Mouse (Mus musculus) cerebellum, adult 9-11 months (tissue): Measurements from ENCODE around the gene Glp2r.

Source experiments
- DNase-seq: peaks from one replicate; pipeline ENCODE4 v3.0.0; 2022

The Glp2r gene

DNA sequence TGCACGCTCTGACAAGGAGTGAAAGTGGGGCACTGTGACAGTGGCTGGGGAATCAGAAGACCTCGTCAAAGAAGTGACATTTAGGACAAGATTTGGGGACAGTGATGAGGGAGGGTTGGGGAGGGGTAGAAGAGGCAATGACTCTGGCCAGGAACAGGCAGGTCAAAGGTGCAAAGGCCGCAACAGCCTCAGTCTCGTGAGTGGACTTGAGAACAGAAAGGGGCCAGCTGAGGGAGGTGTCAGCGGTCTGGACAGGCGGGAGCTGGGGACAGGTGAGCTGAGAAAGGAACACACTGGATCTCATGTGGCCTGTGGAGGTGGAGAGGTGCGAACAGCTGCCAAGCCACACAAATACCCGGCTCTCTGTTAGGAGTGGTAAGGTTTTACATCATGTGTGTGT lies 138.0 kb downstream of the Glp2r start:
- no peak for DNase-seq

DNA sequence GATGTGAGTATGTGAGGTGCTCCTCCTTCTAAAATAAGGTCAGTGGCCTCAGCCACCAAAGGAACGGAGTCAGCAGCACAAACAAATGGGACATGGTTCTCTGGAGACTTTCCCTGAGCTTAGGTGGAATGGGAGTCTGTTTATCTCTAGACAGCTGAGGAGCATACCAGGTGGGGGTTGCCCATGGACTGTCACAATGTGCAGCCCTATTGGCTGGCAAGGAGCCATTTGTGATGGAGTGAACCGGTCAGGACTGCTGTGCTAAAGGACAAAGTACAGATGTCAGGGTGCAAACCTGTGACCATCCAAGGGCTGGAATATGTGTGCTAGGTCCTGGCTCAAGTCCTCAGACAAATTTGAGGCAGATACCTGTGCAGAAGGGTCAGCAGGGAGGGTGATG lies 142.4 kb downstream of the Glp2r start:
- no peak for DNase-seq

- DNase-seq: no peak
These were observed 143.8 kb downstream of the Glp2r start for GRCm38 (mm10) chr11:67627179-67627578.

- no peak for DNase-seq
These were observed 148.6 kb downstream of the Glp2r start for GRCm38 (mm10) chr11:67622340-67622739.

DNA sequence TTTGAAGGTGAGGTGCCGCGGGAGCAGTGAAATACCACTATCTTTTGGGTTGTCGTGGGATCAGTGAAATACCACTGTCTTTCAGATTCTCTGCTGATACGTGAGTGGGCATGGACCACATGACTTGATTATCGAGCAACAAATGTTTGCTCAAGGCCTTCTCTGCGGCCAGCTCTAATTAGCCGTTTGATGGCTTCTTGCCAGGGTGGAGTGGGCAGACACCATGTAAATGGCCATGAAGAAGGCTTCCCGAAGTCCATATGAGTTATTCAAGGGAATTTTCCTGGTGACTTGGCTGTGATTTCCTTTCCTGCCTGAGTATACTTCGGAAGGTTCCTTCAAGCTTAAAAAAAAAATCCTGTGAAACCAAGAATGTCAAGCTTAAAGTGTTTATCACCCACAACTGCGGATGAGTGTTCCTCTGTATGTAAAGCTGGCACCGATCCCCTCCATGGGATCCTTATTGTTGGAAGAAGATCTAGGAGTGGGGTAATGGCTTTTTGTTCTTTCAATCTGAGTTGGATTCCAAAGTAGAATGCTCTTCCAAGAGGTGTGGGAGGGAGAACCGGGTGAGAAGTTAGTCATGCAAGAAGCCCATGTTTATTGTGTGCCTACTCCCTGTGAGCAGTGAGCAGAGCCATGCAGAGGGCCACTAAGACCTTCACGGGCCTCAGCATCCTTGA lies 154.3 kb downstream of the Glp2r start:
- DNase-seq: no peak

GRCm38 (mm10) chr11:67612158-67612839 lies 158.7 kb downstream of the Glp2r start:
- no peak for DNase-seq
